Mouse (Mus musculus) megakaryocyte, embryonic 14.5 days (primary cell): Measurements from ENCODE around the gene Adamts14.

Experiments
- FLI1 ChIP-seq: IDR thresholded peaks from 2 replicates; pipeline ENCODE4 v1.6.1; 2012; ENCODE audit warnings: low read length, inconsistent platforms, mixed read lengths
- GATA1 ChIP-seq: IDR thresholded peaks from 3 replicates; pipeline ENCODE4 v1.6.1; 2012; ENCODE audit warnings: mixed read lengths, low read length, inconsistent platforms, borderline replicate concordance

GRCm38 (mm10) chr10:61203930-61204329, 69.3 kb downstream of the Adamts14 start:
- no peak for TF ChIP-seq FLI1
- no peak for TF ChIP-seq GATA1
